Mouse (Mus musculus): ENCODE measurements around the gene Trpm1. TPM values are rescaled to one million over a fixed set of nuclear protein-coding genes. Genes with fewer than 3 reads are reported as not detected.
"Not testable (repeated sequence)": the region's sequence is repeated elsewhere in the genome, so short reads cannot be mapped to it uniquely, and the experiment has no call there.

Gene Trpm1
- 0.01 TPM in 1 of 2 replicates, not detected in the other for polyA plus RNA-seq (2012)

DNA sequence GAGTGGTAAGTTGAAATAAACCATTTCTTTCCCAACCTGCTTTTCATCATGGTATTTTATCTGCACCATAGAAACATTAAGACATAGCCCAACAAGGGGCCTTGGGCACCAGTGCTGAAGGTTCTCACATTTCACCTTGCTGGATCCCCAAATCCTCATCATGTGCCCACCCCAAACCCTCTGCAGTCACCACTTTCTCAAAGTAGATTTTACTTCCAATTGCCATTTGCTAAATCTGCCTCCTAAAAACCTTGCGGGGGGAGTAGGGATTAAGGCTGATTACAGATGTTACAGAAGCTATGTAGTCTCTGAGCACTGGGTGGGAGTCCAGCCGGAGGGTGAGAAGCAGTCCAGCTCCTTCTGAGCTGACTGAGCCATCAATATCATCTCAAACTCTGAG lies at the start of gene Trpm1:
Gene Trpm1, plus strand, starts transcription at position 301 of the 400 bp plus-strand sequence.
- Histone ChIP-seq H3K9me3 (ENCODE audit: control insufficient read depth, low read length) (no peaks in the 10 kb centered on the region), H3K4me3 (replicated peaks) (no peak within 1 kb of the TSS), H3K27me3 (ENCODE audit: control insufficient read depth) (peaks cover 3% of the 10 kb centered on the region; the same call in 1 of the 2 replicates), H3K4me1 (ENCODE audit: control insufficient read depth) (peaks cover 6% of the 10 kb centered on the region), H3K36me3 (ENCODE audit: control insufficient read depth) (no peaks in the 10 kb centered on the region)
- TF ChIP-seq GATA1 (IDR thresholded peaks at IDR 0.05; ENCODE audit: low read length) = no peak
- TF ChIP-seq TAL1 (IDR thresholded peaks at IDR 0.05; ENCODE audit: low read length) = no peak

GRCm38 (mm10) chr7:64122131-64122715 lies 31.4 kb upstream of the Trpm1 start:
- no peaks in the 10 kb centered on the region for H3K4me1 ChIP-seq (ENCODE audit: control insufficient read depth)
- TF ChIP-seq TAL1 (IDR thresholded peaks at IDR 0.05; ENCODE audit: low read length) (no peak), GATA1 (IDR thresholded peaks at IDR 0.05; ENCODE audit: low read length) (no peak)
- no peaks in the 10 kb centered on the region for H3K27me3 ChIP-seq (ENCODE audit: control insufficient read depth)
- H3K36me3 ChIP-seq (ENCODE audit: control insufficient read depth) = no peaks in the 10 kb centered on the region
- H3K4me3 ChIP-seq (replicated peaks) = no peak overlapping the region
- H3K9me3 ChIP-seq (ENCODE audit: control insufficient read depth, low read length) = no peaks in the 10 kb centered on the region; the same call in 1 of the 2 replicates

DNA sequence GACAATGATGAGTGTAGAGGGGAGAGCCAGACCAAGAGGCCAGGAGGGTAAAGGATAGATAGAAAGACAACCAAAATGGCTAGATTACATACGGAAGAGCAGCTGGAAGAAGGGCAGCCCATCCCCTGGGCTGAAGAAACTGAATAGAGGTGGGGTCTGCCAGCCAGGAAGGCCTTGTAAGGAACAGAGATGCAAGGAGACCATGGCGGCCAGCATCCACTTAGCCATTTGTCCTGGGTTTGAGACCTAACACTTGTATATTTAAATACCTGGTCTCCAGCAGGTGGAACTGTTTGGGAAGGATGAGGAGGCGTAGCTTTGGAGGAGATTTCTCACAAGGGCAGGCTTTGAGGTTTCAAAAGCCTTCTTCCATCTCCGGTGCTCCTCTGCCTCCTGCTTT lies 29.9 kb upstream of the Trpm1 start:
- no peak for TF ChIP-seq GATA1 (IDR thresholded peaks at IDR 0.05; ENCODE audit: low read length)
- TF ChIP-seq TAL1 (IDR thresholded peaks at IDR 0.05; ENCODE audit: low read length) = no peak
- Histone ChIP-seq H3K27me3 (ENCODE audit: control insufficient read depth) (no peaks in the 10 kb centered on the region), H3K4me3 (replicated peaks) (no peak overlapping the region), H3K4me1 (ENCODE audit: control insufficient read depth) (no peaks in the 10 kb centered on the region), H3K9me3 (ENCODE audit: control insufficient read depth, low read length) (no peaks in the 10 kb centered on the region; the same call in 1 of the 2 replicates), H3K36me3 (ENCODE audit: control insufficient read depth) (no peaks in the 10 kb centered on the region)

- H3K9me3 ChIP-seq (ENCODE audit: control insufficient read depth, low read length); H3K36me3 ChIP-seq (ENCODE audit: control insufficient read depth); H3K4me3 ChIP-seq (replicated peaks); H3K4me1 ChIP-seq (ENCODE audit: control insufficient read depth); H3K27me3 ChIP-seq (ENCODE audit: control insufficient read depth): not testable (repeated sequence)
Observed at GRCm38 (mm10) chr7:64125994-64126393, 27.6 kb upstream of the Trpm1 start.

DNA sequence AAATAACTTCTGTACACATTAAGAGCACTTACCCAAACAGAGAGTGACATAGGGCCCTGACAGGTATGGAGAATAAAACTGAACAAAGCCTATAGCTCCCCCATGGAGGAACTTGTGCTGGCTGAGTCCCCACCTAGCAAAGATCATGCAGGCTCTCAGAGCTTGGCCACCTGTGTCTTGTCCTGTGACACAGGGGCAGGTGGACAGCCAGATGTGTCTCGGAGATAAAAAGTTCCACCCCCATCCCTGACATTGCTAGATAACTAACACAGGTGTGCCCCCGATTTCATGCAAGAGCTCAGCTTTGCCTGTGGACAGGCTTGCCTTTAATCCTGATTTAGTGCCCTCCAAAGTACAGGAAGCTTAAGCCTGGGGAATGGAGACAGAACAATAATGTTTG lies 13.8 kb upstream of the Trpm1 start:
- H3K4me1 ChIP-seq (ENCODE audit: control insufficient read depth) = no peaks in the 10 kb centered on the region
- TF ChIP-seq TAL1 (IDR thresholded peaks at IDR 0.05; ENCODE audit: low read length) = no peak
- no peaks in the 10 kb centered on the region for H3K27me3 ChIP-seq (ENCODE audit: control insufficient read depth)
- H3K36me3 ChIP-seq (ENCODE audit: control insufficient read depth) = no peaks in the 10 kb centered on the region
- no peak overlapping the region for H3K4me3 ChIP-seq (replicated peaks)
- no peaks in the 10 kb centered on the region for H3K9me3 ChIP-seq (ENCODE audit: control insufficient read depth, low read length)

DNA sequence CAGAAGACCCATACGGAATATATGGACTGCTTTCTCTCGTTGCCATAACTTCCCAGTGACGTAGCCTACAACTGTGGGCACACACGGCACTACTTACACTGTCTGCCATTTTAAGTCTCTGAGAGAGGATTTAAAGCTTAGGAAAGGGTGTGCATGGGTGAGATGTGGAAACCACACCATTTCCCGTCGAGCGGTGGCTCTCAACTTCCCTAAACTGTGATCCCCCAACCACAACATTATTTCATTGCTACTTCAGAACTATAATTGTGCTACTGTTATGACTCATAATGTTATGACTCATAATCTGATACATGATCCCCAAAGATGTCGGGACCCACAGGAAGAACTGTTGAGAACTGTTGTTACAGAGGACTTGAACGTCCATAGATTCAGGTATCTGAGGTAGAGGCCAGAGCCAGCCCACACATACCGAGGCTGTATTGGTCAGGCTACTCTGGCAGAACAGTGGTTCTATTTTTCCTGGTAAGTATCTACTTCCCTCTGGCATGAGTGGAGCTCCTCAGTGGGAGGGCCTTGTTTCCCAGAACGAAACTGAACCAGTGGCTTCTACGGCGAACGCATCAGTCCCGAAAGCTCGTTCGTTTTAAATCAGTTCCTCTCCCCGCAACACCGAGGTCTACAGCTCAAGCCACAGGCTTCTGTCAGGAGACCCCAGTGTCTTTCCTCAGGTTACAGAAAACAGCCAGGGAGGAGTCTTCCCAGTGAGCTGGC lies 12.2 kb upstream of the Trpm1 start:
- no peaks in the 10 kb centered on the region for H3K36me3 ChIP-seq (ENCODE audit: control insufficient read depth)
- H3K4me1 ChIP-seq (ENCODE audit: control insufficient read depth) = no peaks in the 10 kb centered on the region
- H3K27me3 ChIP-seq (ENCODE audit: control insufficient read depth) = no peaks in the 10 kb centered on the region
- H3K9me3 ChIP-seq (ENCODE audit: control insufficient read depth, low read length) = no peaks in the 10 kb centered on the region
- no peak overlapping the region for H3K4me3 ChIP-seq (replicated peaks)
- TF ChIP-seq GATA1 (IDR thresholded peaks at IDR 0.05; ENCODE audit: low read length) = no peak
- TF ChIP-seq TAL1 (IDR thresholded peaks at IDR 0.05; ENCODE audit: low read length) = no peak

- Histone ChIP-seq H3K4me1 (ENCODE audit: control insufficient read depth) (no peaks in the 10 kb centered on the region), H3K4me3 (replicated peaks) (no peak overlapping the region), H3K36me3 (ENCODE audit: control insufficient read depth) (no peaks in the 10 kb centered on the region), H3K27me3 (ENCODE audit: control insufficient read depth) (no peaks in the 10 kb centered on the region), H3K9me3 (ENCODE audit: control insufficient read depth, low read length) (no peaks in the 10 kb centered on the region)
- TF ChIP-seq TAL1 (IDR thresholded peaks at IDR 0.05; ENCODE audit: low read length) (no peak), GATA1 (IDR thresholded peaks at IDR 0.05; ENCODE audit: low read length) (no peak)
Observed at GRCm38 (mm10) chr7:64149337-64149736, 4.3 kb upstream of the Trpm1 start.

GRCm38 (mm10) chr7:64149747-64150146 lies 3.9 kb upstream of the Trpm1 start:
- Histone ChIP-seq H3K36me3 (ENCODE audit: control insufficient read depth) (no peaks in the 10 kb centered on the region), H3K4me1 (ENCODE audit: control insufficient read depth) (no peaks in the 10 kb centered on the region), H3K27me3 (ENCODE audit: control insufficient read depth) (no peaks in the 10 kb centered on the region), H3K9me3 (ENCODE audit: control insufficient read depth, low read length) (no peaks in the 10 kb centered on the region), H3K4me3 (replicated peaks) (no peak overlapping the region)
- TF ChIP-seq TAL1 (IDR thresholded peaks at IDR 0.05; ENCODE audit: low read length) (no peak), GATA1 (IDR thresholded peaks at IDR 0.05; ENCODE audit: low read length) (no peak)

DNA sequence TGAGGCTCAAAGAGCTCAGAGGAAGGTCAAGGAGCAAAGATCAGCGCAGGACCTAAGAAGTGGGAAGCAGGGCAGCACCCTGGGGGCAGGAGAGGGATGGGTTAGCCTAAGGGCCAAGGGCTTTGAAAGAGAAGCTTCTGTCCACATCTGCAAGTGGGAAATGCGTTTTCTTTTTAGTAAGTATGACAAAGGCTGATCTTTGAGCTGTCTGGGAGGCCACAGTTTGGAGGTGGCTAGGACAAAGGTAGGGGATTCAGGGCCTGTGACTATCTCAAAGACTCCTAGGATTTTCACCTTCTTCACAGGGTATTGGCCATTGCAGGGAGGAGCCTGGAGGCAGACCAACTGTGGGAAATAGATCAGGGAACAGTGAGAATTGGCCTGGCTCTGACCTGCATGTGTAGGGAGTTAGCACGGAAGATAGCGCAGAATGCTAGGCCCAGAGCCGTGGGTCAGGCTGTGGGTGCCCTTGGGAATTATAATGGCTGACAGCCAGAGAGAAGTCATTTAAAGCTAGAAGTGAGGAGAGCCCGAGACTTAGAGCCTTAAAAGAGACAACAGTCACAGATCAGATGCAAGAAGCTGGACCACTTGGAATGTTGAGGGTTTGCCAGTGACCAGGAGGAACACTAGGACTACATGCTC lies 3.1 kb upstream of the Trpm1 start:
- Histone ChIP-seq H3K27me3 (ENCODE audit: control insufficient read depth) (peaks cover 3% of the 10 kb centered on the region; the same call in 1 of the 2 replicates), H3K4me3 (replicated peaks) (no peak overlapping the region), H3K36me3 (ENCODE audit: control insufficient read depth) (no peaks in the 10 kb centered on the region), H3K4me1 (ENCODE audit: control insufficient read depth) (peaks cover 4% of the 10 kb centered on the region), H3K9me3 (ENCODE audit: control insufficient read depth, low read length) (no peaks in the 10 kb centered on the region)
- TF ChIP-seq TAL1 (IDR thresholded peaks at IDR 0.05; ENCODE audit: low read length) = no peak
